Mouse (Mus musculus) mesoderm, embryonic 11.5 days (tissue): ENCODE results near the gene Col23a1.
"Not testable (repeated sequence)": the region's sequence is repeated elsewhere in the genome, so short reads cannot be mapped to it uniquely, and the experiment has no call there.

Source experiments
- DNase-seq: peaks from one replicate; pipeline ENCODE4 v3.0.0-alpha.2; 2012; ENCODE audit warnings: low read depth, low spot score

The Col23a1 gene

GRCm38 (mm10) chr11:51618894-51619408 is 329.2 kb downstream of the Col23a1 start:
- DNase-seq, result no peak

GRCm38 (mm10) chr11:51619409-51620060 is 329.8 kb downstream of the Col23a1 start, which contains the start of gene Nhp2:
Nhp2 (plus strand) TSS chr11:51619735.
- DNase-seq, result peak; percentile 98

GRCm38 (mm10) chr11:51620084-51620483 is 330.4 kb downstream of the Col23a1 start:
- DNase-seq, result no peak

GRCm38 (mm10) chr11:51621776-51622175 is 332.1 kb downstream of the Col23a1 start:
- DNase-seq, result no peak

- no peak for DNase-seq
Observed at GRCm38 (mm10) chr11:51622971-51623491, 333.3 kb downstream of the Col23a1 start.

- no peak for DNase-seq
Observed at GRCm38 (mm10) chr11:51625187-51625820, 335.6 kb downstream of the Col23a1 start.

GRCm38 (mm10) chr11:51627425-51627824 is 337.7 kb downstream of the Col23a1 start:
- no peak for DNase-seq

GRCm38 (mm10) chr11:51627907-51628306 is 338.2 kb downstream of the Col23a1 start:
- DNase-seq, result no peak

GRCm38 (mm10) chr11:51629651-51630314 is 340.1 kb downstream of the Col23a1 start:
- DNase-seq, result no peak

GRCm38 (mm10) chr11:51632130-51632753 is 342.5 kb downstream of the Col23a1 start:
- no peak for DNase-seq

GRCm38 (mm10) chr11:51633200-51633599 is 343.5 kb downstream of the Col23a1 start:
- DNase-seq, result not testable (repeated sequence)
